Mouse (Mus musculus) spleen, adult 18-20 months (tissue): Measurements from ENCODE around the gene Camk1d.
"Not testable (repeated sequence)": the region's sequence is repeated elsewhere in the genome, so short reads cannot be mapped to it uniquely, and the experiment has no call there.

Source experiments
- DNase-seq, 2 experiments: peaks; one replicate each; pipeline ENCODE4 v3.0.0; 2022; ENCODE audit warnings: mixed read lengths in 2 of 2

Camk1d gene

DNA sequence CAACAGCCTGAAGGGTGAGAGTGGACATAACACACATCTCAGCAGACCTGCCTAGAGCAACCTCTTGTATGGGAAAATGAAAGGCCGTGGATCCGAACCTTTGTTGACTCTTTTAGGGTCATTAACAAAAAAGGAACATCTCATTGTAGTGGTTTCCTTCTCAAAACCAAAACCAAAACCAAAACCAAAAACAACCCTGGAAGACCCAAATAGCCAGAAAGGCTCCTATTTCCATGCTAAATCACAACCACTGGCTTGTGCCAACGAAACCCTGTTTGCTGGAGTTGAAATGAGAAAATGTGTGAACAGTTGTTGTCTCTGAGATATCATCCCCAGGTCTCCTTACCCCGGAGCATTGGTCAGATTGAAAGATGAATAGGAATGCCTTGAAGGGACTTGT lies 321.8 kb downstream of the Camk1d start:
- DNase-seq: no peak

DNA sequence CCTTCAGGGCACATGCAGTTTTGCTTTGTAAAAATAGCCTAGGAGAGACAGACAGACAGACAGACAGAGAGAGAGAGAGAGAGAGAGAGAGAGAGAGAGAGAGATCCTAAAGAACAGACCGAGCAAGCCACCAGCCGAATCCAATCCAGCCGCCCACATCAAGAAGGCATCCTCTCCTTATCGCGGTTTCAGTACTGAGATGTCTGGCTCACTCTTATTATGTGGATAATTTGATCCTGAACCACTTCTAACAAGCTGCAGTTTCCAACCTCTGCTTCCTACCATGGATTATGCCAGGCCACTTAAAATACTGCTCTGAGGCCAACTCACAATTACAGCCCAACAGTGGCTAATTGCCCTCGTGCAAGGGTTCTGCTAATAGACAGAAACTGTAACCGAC lies 325.9 kb downstream of the Camk1d start:
- no peak for DNase-seq

DNA sequence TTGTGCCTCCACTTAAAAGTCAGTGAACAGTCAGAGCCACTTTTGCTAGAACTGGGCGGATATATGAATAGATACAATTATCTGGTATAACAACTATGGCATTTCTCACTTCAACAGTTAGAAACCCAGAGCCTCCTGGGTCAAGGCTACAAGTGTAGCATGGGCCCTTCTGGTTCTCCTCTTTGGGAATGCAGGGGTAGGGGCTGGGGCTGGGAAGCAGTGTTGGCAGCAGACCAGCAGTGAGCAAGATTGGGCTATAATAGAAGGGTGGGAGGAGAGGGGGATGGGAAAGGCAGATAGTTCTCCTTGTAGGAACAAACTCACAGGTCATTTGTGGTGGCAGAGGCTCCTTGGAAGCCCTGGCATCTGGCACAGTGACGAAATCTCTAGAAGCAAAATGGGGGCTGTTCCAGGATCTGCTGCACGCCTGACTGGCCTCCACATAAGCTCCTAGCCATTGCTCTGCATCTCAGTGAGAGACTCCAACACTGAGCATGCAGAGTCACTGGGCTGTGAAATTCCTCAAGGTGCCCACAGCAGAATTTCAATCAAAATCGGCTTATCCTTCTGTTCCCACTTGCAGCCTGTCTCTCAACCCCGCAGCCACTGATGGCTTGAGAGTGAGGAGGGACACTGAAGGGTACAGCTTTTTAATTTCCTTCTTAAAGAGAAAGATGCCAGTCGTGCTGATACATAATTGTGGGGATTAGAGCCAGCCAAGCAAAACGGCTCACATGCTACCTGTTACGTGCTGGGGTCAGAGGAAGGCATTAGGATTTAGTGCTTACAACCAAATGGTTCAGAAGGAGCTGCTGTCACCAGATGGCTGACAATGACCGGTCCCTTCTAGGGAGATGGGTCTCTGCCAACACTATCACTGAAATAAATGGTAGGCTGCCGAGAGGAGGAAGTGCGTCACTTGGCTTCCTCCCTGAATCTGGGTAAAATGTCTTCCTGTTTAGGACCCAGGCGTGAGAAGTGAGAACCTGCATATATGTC lies 332.3 kb downstream of the Camk1d start:
- no peak for DNase-seq

DNA sequence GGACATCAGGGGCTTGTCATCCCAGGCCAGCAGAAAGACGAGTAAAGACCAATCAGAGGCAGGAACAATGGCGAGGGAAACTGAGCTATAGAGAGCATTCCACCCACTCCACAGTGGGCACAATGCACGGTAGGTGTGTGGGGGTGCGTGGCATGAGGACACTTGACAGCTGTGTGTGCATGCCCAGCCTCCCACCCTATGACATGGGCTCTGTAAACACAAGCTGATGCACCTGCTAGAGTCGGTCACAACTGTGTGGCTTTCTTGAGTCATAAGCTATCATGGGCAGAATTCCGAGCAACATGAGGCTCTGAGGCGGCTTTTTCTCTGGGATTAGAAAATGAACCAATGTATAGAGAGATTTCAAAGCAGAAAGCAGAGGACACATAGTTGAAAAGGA lies 333.3 kb downstream of the Camk1d start:
- DNase-seq: no peak

DNA sequence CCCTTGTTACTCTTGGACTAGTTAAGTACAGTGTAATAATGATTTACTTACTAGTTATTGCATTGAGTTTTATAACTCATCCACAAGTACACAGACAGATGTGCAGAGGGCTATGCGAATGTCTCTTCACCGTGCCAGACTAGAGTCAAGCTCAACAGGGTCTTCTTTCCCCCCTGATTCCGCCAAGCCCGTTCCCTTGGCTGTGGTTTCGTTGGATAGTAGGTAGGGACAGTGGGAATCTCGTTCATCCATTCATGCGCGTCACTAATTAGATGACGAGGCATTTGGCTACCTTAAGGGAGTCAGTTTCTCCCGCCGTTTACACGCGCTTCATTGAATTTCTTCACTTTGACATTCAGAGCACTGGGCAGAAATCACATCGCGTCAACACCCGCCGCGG lies 335.4 kb downstream of the Camk1d start:
- DNase-seq: not testable (repeated sequence)

DNA sequence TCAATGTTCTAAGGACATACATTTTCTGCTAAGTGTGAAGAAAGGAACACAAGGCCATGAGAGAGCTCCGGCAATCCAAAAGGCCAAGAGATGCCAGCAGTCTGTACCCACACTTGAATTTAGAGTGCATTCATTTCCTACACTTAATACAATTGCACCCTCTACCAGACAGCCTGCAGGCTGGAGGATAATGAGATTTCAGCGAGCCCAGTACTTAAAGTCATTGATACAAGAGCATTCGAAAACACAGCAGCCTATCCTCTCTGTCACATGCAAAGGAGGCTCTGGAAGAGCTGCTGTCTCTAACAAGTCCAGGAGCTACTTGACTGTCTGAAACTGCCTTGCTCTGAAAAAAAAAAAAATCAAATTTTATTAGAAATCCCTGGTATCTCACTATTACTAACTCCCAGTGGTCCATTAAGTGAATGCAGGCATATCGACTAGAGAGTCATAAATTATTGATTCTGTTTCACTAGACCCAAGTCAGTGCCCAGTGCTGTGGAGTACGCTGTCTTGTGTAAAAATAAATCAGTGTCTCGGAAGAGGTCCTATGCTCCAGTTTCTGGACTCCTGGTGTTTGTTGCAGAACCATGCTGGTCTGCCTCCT lies 336.1 kb downstream of the Camk1d start:
- no peak for DNase-seq

DNA sequence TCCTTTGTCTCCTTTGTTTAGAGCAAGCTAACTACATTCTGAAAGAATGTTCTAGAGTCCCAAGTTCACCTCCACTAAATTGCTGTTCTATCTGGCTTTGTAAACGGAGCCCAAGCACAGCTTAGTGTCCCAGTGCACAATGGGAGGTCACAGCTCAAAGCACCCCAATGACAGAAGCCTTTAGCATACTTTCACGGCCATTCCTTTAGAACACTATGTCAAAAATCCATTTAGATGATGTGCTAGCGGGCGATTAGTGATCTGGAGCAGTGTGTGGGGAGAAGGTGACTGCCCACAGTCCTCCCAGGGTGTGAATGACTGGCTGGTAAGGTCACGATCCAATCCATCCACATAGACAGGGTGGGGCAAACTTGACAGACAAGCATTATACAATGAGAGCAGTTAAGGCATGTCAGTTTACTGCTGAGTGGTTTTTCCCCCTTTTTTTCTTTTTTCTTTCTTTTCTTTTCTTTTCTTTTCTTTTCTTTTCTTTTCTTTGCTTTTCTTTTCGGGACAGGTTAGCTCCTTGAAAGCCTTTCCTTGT lies 341.4 kb downstream of the Camk1d start:
- DNase-seq: no peak

DNA sequence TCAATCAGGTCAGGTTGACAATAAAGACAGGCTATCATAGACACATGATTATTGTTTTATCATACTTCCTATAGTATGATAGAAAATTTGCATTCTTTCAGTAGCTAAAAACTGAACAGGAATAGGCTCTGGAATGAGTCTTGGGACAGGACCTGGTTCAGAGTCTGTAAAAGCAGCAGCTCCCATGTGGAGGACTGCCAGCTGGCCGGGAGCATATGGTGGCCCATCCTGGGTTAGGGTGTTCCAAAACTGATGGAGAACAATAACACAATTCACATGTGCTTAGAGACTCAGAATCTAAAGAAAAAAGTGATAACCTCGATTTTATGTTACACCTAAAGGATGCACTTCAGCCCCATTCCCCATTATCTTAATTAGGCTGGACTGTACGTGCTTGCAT lies 343.0 kb downstream of the Camk1d start:
- no peak for DNase-seq

DNA sequence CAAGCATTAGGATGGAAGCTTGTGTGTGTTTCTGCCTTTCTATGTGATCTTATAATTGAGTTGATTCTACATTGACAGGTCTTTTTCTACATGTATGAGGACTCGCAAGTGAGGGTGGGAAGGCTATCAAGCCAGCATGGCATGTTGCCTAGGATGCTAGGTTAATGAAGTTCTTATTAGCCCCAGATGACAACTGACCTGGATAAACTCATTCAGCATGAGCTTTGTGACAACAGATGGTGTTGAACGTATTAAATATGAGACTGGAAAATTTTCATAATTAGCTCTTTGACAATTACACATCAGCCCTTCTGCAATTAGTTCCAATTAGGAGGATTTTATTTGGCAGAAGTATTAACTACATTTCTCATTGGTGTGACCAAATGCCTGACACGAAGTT lies 343.7 kb downstream of the Camk1d start:
- no peak for DNase-seq

DNA sequence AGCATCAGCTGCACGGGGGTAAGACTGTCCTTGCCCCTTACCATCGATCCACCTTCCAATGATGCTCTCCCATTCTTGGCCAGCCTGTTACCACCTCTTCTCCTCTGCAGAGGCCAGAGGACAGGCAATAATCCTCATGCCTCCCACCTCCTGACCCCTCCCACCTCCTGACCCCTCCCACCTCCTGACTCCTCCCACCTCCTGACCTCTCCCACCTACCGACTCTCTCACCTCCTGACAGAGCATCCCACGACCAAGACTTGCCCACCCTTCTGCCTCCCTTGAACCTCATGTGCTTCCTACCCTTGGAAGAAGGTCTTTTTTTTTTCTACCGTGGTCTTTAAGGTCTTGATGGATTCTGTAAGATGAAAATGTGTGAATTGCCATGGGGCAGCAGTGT lies 350.5 kb downstream of the Camk1d start:
- DNase-seq: no peak

DNA sequence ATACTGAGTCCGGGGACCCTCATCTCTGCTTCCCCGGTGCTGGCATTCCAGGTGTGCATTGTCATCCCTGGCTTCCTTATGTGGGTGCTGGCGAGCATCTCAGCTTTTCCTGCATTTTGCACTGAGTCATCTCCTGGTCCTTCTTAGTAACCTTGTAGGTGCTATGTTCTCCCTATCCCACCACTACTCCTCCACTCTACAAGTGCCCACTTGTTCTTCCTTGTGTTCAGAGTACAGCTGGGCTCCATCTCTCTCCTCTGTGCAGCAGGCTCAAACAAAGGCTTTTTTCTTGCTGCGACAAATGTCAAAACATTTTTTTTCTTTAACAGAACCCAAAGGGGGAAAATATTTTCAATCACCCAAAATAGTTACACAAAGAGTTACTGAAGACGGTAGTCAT lies 356.3 kb downstream of the Camk1d start:
- DNase-seq: no peak

DNA sequence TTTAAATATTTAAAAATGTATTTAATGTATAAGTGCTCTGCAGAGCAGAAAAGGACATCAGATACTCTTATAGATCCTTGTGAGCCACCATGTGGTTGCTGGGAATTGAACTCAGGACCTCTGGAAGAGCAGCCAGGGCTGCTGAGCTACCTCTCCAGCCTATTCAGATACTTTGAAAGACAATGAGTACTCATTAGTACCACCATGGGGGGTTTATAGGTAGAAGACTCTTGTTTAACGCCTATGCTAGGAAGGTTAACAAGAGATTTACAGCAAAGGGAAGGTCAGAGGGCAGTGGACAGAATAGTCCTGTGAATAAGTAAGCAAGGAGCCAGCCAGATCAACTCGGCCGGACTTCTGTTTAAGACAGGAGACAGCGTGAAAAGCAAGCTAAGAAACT lies 357.3 kb downstream of the Camk1d start:
- DNase-seq: no peak

DNA sequence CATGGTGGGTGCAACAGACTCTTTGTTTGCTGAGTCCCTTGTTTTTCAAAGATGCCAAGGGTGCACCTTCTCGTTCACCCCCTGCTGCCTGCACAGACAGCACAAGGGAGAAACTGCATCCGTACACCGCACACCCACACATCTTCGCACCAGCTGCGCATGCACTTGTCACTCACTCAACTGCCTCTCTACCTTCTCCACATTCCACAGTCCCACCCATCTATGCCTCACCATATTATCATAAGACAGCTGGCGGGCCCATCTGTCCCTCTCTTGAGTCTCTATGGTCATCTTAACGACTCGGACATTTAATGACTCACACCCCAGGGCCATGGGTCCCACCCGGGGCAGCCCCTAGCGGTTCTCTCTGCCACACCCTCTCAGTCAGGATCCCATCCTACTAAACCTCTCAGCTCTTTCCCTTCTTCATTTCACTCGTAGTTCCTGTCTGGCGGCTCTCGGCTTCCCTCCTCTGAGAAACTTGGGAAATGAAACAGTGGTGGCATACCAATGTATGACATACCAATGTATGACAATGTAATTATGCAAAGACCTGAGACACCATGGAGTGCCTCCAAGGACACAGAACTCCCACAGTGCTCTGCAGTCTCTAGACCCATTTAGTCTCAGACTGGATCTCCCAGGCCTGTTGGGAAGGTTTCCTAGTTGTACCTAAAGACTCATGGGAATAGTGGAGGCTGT lies 361.3 kb downstream of the Camk1d start:
- DNase-seq: no peak

DNA sequence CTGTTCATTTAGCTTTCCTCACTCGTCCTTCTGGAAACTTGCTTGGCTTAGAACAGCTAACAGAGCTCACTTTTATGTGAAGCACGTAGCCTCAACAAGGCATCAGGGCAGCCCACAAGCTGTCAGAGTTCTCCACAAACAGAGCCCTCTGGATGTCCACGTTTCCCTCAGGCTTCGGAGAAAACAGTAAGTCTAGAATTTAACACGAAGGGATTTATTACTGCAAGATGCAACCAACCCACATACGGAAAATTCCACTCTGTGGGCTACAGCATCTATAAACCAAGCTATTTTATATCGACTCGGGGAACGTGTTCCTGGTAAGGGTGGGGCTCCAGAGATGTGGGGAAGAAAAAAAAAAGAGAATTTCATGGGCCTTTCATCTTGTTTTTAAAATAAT lies 369.0 kb downstream of the Camk1d start:
- DNase-seq: no peak

DNA sequence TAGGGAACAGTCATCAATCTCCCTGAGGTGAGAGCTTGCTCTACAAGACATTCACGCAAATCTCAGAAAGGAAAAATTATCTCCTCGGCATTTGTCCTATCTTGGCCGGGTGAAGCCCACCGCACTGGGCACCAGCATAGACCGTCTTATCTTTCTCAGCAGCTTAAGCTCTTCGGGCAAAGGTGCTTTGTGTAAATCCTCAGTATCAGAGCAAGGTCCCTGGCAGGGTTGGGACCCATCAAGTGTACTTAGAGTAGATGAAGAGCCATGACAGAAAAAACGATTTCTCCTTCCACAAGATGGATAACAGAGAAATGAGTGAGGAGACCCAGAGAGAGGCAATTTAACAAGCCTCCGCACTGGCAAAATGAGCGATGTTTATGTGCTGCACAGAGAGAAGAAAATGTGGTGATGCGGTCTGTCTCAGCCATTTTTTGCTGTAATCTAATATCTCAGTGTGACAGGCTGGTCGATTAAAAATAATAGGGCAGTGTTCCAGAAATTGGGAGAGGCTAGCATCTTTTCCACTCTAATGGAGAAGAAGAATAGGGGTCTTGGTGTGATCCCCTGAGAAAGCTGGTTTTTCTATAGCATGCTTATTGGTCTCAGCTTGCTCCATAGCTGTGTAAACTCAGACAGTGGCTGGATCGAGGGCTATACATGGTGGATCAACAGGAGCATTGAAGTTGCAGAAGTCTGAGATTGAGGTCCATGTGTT lies 386.6 kb downstream of the Camk1d start:
- DNase-seq: no peak

DNA sequence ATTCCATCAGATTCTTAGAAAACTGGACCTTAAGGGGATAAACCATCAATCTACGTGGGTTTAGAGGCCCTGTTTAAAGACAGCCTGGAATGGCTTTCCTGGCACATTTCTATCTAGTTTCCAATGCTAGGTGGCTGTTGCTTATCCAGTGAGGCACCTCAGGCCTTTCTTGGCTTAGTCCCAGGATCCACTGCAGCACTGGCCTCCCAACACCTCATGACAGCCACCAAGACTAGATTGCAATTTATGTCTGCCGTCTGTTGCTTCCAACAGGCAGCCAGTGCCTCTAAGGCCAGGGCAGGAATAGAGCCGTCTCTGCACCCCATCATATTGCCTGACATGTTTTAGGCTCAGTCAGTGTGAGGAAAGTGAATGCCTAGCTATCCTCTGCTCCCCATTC lies 389.5 kb downstream of the Camk1d start:
- DNase-seq: no peak

DNA sequence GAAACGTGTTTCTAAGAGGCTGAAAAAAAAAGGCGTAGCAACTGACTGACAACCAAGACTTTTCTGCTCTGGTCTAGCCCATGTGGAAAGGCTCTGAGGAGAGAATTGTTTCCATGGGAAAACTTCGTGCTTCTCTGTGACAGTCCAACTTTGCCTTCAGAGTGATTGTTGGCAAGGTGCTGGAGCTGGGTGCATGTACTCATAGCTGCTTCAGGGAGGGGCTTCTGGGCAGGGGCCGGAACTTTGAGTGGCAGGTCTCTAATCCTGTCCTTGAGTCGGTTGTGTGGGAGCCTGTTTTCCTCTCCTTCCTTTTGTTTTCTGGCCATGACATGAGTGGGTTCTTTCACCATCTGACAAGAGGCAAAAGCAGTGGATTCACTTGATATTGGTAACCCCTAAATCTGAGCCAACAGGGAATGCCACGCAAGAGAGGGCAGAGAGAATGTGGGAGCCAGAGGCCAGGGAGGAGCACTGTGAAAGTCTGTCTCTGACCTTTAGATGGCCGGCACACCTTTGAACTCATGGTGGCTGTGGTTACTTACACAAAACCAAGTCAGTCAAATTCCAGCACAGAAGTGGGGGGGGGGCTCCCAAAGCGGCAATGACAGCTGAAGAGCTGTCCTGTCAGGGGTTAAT lies 392.5 kb downstream of the Camk1d start:
- DNase-seq: no peak

DNA sequence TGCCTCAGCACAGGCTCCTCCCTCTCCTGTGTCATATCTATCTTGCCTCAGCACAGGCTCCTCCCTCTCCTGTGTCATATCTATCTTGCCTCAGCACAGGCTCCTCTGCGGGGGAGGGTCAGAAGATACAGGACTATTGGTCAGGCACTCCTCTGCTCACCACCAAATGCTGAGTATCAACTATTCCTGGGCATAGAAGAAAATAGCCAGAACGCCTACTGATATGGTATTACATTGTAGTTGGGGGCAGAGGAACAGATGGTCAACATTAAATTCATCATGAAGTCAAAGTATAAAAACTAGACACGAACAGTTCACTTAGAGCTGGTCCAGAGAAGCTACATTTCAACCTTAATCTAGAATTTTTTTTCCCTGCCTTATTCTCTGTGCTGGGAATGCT lies 395.2 kb downstream of the Camk1d start:
- DNase-seq: no peak

DNA sequence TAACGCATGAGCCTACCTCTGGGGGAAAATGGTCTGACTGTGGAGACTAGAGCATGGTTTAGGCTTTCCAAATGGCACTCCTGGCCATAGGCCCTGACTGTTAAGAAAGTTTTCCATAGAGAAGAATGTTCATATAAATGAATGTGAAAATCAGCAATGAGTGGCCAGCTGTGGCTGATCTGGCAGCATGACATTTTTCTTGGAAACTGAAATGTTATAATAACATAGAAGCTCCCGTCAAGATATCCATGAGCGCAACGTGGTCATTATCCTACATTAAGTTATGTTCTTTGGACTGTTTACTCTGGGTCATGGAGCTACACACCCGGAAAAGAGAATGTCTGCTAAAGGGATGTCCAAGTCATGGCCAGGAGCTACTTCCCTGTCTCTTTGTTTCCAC lies 397.6 kb downstream of the Camk1d start:
- no peak for DNase-seq

DNA sequence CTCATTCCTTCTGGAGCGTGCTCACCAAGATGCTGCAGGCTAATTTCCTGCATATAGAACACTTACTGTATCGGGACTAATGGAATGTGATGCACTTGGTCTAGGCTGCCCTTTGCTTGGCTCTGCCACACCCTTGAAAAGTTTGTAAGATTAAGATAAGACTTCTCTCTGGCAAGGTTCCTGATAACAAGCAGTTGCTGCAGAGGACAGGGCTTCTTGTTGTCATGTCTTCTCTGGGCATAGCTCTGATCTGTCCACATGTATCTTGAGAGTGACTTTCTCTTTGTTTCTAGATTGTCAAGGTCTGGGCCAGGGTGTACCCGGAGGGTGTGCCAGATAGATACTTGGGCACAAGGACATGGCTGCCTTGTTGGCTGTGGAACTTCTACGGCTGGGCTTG lies 398.1 kb downstream of the Camk1d start:
- DNase-seq: no peak

DNA sequence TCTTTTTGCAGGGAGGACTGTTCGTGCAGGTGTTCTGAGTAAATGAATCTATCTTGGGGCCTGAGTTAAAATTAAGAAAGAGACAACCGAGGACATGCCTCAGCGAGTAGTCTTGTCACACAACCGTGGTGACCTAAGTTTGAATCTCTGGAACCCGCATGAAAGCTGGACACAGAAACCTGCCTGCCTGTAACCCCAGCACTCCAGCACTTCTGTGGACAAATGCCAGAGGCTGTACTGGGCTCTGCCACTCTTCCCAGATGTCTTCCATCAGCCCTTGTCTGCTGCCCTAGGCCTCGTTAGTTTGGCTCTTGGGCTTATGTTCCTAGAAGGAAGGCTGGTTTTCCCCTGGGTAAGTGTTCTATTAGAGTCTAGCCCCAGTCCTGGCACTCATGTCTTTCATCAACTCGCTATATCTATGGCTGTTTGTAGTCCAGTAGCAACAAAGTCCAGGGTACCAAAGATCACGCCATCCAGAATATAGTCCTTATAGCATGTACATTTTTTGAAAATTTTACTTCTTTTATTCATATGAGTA lies 399.0 kb downstream of the Camk1d start:
- DNase-seq: no peak
